Mouse (Mus musculus): ENCODE results near the gene Pank3.
"Not testable (repeated sequence)": the region's sequence is repeated elsewhere in the genome, so short reads cannot be mapped to it uniquely, and the experiment has no call there.

- TF ChIP-seq CTCF (IDR thresholded peaks at IDR 0.05); EP300 (IDR thresholded peaks at IDR 0.05; ENCODE audit: insufficient read depth, low read depth, low read length); POLR2A (IDR thresholded peaks at IDR 0.05; ENCODE audit: insufficient read depth, low read depth, low read length): not testable (repeated sequence)
Observed at GRCm38 (mm10) chr11:35792800-35793199, 23.5 kb downstream of the Pank3 start.
